Mouse (Mus musculus) thymus, postnatal 0 days (tissue): ENCODE data around the gene Cln5. TPM values are rescaled to one million over a fixed set of nuclear protein-coding genes. Genes with fewer than 3 reads are reported as not detected.

Experiments
- DNase-seq: peaks from one replicate; pipeline ENCODE4 v3.0.0-alpha.2; 2015; ENCODE audit warnings: low spot score
- polyA plus RNA-seq: library from polyadenylated mRNA; unstranded; fragments of >200 nt; fragmentation: Nextera tagmentation; extraction: Ambion mirVana; gene quantifications from 2 replicates; pipeline ENCODE4 v1.2.1, GENCODE M21; 2015

Cln5 gene
- polyA plus RNA-seq, 1 experiment from 2014 or later, result 25.6 TPM

- DNase-seq, result no peak
Measured at GRCm38 (mm10) chr14:103078006-103078912, 8.2 kb downstream of the Cln5 start.

GRCm38 (mm10) chr14:103079209-103079977, 9.4 kb downstream of the Cln5 start:
- no peak for DNase-seq

- no peak for DNase-seq
Measured at GRCm38 (mm10) chr14:103085840-103086533, 16.0 kb downstream of the Cln5 start.

- no peak for DNase-seq
Measured at GRCm38 (mm10) chr14:103086671-103087324, 16.8 kb downstream of the Cln5 start.

- DNase-seq, result no peak
Measured at GRCm38 (mm10) chr14:103087846-103088245, 17.8 kb downstream of the Cln5 start.

- peak; percentile 58 for DNase-seq
Measured at GRCm38 (mm10) chr14:103088624-103089023, 18.6 kb downstream of the Cln5 start.

GRCm38 (mm10) chr14:103093236-103093635, 23.2 kb downstream of the Cln5 start:
- no peak for DNase-seq

GRCm38 (mm10) chr14:103093670-103094069, 23.7 kb downstream of the Cln5 start:
- DNase-seq, result no peak

- peak; percentile 26 for DNase-seq
Measured at GRCm38 (mm10) chr14:103095036-103095435, 25.0 kb downstream of the Cln5 start.

- DNase-seq, result no peak
Measured at GRCm38 (mm10) chr14:103095826-103096225, 25.8 kb downstream of the Cln5 start.

GRCm38 (mm10) chr14:103096621-103097020, 26.6 kb downstream of the Cln5 start:
- DNase-seq, result no peak

- DNase-seq, result no peak
Measured at GRCm38 (mm10) chr14:103098213-103098586, 28.2 kb downstream of the Cln5 start.

- peak; percentile 86 for DNase-seq
Measured at GRCm38 (mm10) chr14:103098587-103099235, 28.7 kb downstream of the Cln5 start.

- peak; percentile 86 for DNase-seq
Measured at GRCm38 (mm10) chr14:103099238-103099933, 29.4 kb downstream of the Cln5 start, which contains the start of gene Fbxl3. TSS of gene Fbxl3 (minus strand) at chr14:103099566.

GRCm38 (mm10) chr14:103100296-103100695, 30.3 kb downstream of the Cln5 start:
- DNase-seq, result no peak

- no peak for DNase-seq
Measured at GRCm38 (mm10) chr14:103101171-103101570, 31.2 kb downstream of the Cln5 start.

- DNase-seq, result no peak
Measured at GRCm38 (mm10) chr14:103102246-103102645, 32.2 kb downstream of the Cln5 start.

- no peak for DNase-seq
Measured at GRCm38 (mm10) chr14:103102731-103103335, 32.8 kb downstream of the Cln5 start.

GRCm38 (mm10) chr14:103106301-103106700, 36.3 kb downstream of the Cln5 start:
- DNase-seq, result no peak
